12 mouse cellular contexts compared by ENCODE assay signal in genomic region chr11:102041350-102041949, GRCm38 (mm10). TPM values are rescaled to one million over a fixed set of nuclear protein-coding genes. Genes with fewer than 3 reads are reported as not detected.
DNase-seq lines count a peak whose midpoint lies in the region; ATAC-seq and TF ChIP-seq lines count a peak whose summit lies in the region.
"Had no signal": no experiment of that assay in that cellular context is flagged by ENCODE, and none has a peak within 500 bp of the region (broad histone marks: within the 10 kb centered on the region; RNA-seq: fewer than 3 reads in every experiment).

Cd300lg (plus strand) TSS chr11:102041509.

- H3K27me3 ChIP-seq in midbrain, embryonic 11.5 days (ENCODE audit: control insufficient read depth, insufficient read depth, low read length), result no peaks in the 10 kb centered on the region
- no peaks in the 10 kb centered on the region for H3K27me3 ChIP-seq in midbrain, embryonic 15.5 days (replicated peaks)
- H3K27me3 ChIP-seq in forebrain, embryonic 15.5 days, result no peaks in the 10 kb centered on the region
- H3K27me3 ChIP-seq: embryonic facial prominence, embryonic 15.5 days; hindbrain, embryonic 12.5 days; midbrain, embryonic 13.5 days had no signal

- no peak within 1 kb of the TSS for H3K9ac ChIP-seq in midbrain, embryonic 11.5 days (ENCODE audit: low read length)
- H3K9ac ChIP-seq in midbrain, embryonic 15.5 days, result no peak within 1 kb of the TSS
- H3K9ac ChIP-seq in forebrain, embryonic 15.5 days (replicated peaks), result no peak within 1 kb of the TSS
- H3K9ac ChIP-seq: embryonic facial prominence, embryonic 15.5 days; hindbrain, embryonic 12.5 days; midbrain, embryonic 13.5 days had no signal

- H3K36me3 ChIP-seq in midbrain, embryonic 11.5 days (ENCODE audit: control insufficient read depth, insufficient read depth, low read length), result no peaks in the 10 kb centered on the region
- no peaks in the 10 kb centered on the region for H3K36me3 ChIP-seq in midbrain, embryonic 15.5 days (replicated peaks)
- H3K36me3 ChIP-seq in forebrain, embryonic 15.5 days, result no peaks in the 10 kb centered on the region
- H3K36me3 ChIP-seq: embryonic facial prominence, embryonic 15.5 days; G1E; hindbrain, embryonic 12.5 days; midbrain, embryonic 13.5 days had no signal

- no peak within 1 kb of the TSS for H3K27ac ChIP-seq in midbrain, embryonic 11.5 days (ENCODE audit: low read depth, low read length)
- H3K27ac ChIP-seq in midbrain, embryonic 15.5 days, result no peak within 1 kb of the TSS
- H3K27ac ChIP-seq in bone marrow, adult 2 months (ENCODE audit: control insufficient read depth, insufficient read depth, low read depth, low read length, poor library complexity), result 0 out of 2 replicates have a peak within 1 kb of the TSS, but pooled peaks have one; percentile 58
- H3K27ac ChIP-seq in forebrain, embryonic 15.5 days (replicated peaks), result no peak within 1 kb of the TSS
- H3K27ac ChIP-seq: embryonic facial prominence, embryonic 15.5 days; hindbrain, embryonic 12.5 days; midbrain, embryonic 13.5 days had no signal

- TF ChIP-seq POLR2A in bone marrow, adult 2 months (IDR thresholded peaks at IDR 0.05; ENCODE audit: borderline replicate concordance, control insufficient read depth, low read depth, low read length), result no peak

- DNase-seq in midbrain, embryonic 11.5 days (ENCODE audit: low spot score, missing footprints), result peak; percentile 73
- DNase-seq in gastrocnemius, postnatal 4 days (ENCODE audit: low spot score in 2 of 2), result no peak
- no peak for DNase-seq in Muller cell, postnatal 12 days (ENCODE audit: inconsistent ontology term)
- DNase-seq in urinary bladder, postnatal 10 days (ENCODE audit: low spot score), result no peak

- no peak within 1 kb of the TSS for H3K4me2 ChIP-seq in midbrain, embryonic 11.5 days
- no peak within 1 kb of the TSS for H3K4me2 ChIP-seq in midbrain, embryonic 15.5 days
- H3K4me2 ChIP-seq in forebrain, embryonic 15.5 days (replicated peaks), result no peak within 1 kb of the TSS
- H3K4me2 ChIP-seq: embryonic facial prominence, embryonic 15.5 days; hindbrain, embryonic 12.5 days; midbrain, embryonic 13.5 days had no signal

- no peak within 1 kb of the TSS for H3K4me3 ChIP-seq in midbrain, embryonic 11.5 days (ENCODE audit: low read depth, low read length)
- H3K4me3 ChIP-seq in midbrain, embryonic 15.5 days, result no peak within 1 kb of the TSS
- H3K4me3 ChIP-seq in bone marrow, adult 2 months (replicated peaks; ENCODE audit: control insufficient read depth, low read depth, low read length), result peak within 1 kb of the TSS; percentile 60
- no peak within 1 kb of the TSS for H3K4me3 ChIP-seq in forebrain, embryonic 15.5 days
- H3K4me3 ChIP-seq: embryonic facial prominence, embryonic 15.5 days; hindbrain, embryonic 12.5 days; midbrain, embryonic 13.5 days had no signal

- 75% methylated on average over 5 of the region's 5 CpGs for WGBS in midbrain, embryonic 11.5 days
- 66% methylated on average over 5 of the region's 5 CpGs for WGBS in midbrain, embryonic 15.5 days
- 1% methylated on average over 5 of the region's 5 CpGs for WGBS in bone marrow, adult 2 months
- 74% methylated on average over 5 of the region's 5 CpGs for WGBS in forebrain, embryonic 15.5 days

- 0 out of 2 replicates have a peak, but pooled peaks cover 8% of the 10 kb centered on the region for H3K9me3 ChIP-seq in midbrain, embryonic 11.5 days (ENCODE audit: control insufficient read depth, low read length)
- no peaks in the 10 kb centered on the region for H3K9me3 ChIP-seq in midbrain, embryonic 15.5 days
- H3K9me3 ChIP-seq in forebrain, embryonic 15.5 days, result no peaks in the 10 kb centered on the region
- H3K9me3 ChIP-seq: embryonic facial prominence, embryonic 15.5 days; G1E had no signal

- H3K4me1 ChIP-seq in midbrain, embryonic 11.5 days (ENCODE audit: control insufficient read depth, insufficient read depth, low read length), result no peaks in the 10 kb centered on the region
- H3K4me1 ChIP-seq in midbrain, embryonic 15.5 days, result peaks cover 8% of the 10 kb centered on the region; the same call in 1 of the 2 replicates
- no peaks in the 10 kb centered on the region for H3K4me1 ChIP-seq in bone marrow, adult 2 months (ENCODE audit: control insufficient read depth, insufficient read depth, low read length)
- peaks cover 4% of the 10 kb centered on the region; the same call in 1 of the 2 replicates for H3K4me1 ChIP-seq in forebrain, embryonic 15.5 days
- H3K4me1 ChIP-seq: embryonic facial prominence, embryonic 15.5 days had no signal

- no peak for ATAC-seq in midbrain, embryonic 11.5 days (ENCODE audit: low FRiP score)
- ATAC-seq in midbrain, embryonic 15.5 days (replicated peaks), result no peak
- ATAC-seq in megakaryocyte, adult 5-6 weeks (ENCODE audit: poor library complexity, severe bottlenecking), result peak; percentile 72
- no peak for ATAC-seq in forebrain, embryonic 15.5 days (replicated peaks)
- ATAC-seq: midbrain, embryonic 13.5 days had no signal

- no peak for TF ChIP-seq CTCF in bone marrow, adult 2 months (IDR thresholded peaks at IDR 0.05; ENCODE audit: control insufficient read depth, insufficient read depth, low read length)

RNA-seq across cellular contexts. Expression of gene Cd300lg, which starts in this region (rescaled TPM):
- 0.11 and 0.19 TPM in 2 replicates for polyA plus RNA-seq in midbrain, embryonic 11.5 days (2014; fragmentation: Nextera tagmentation; extraction: Ambion mirVana)
- polyA plus RNA-seq in midbrain, embryonic 15.5 days (2015; fragmentation: Nextera tagmentation; extraction: Ambion mirVana), result 0.31 and 0.43 TPM in 2 replicates
- 5.0 and 5.8 TPM in 2 replicates for polyA plus RNA-seq in bone marrow, adult 2 months (2011; ENCODE audit: insufficient read depth, insufficient read length, low replicate concordance, missing spikeins)
- 10 to 100 TPM; 12.8 to 13.2 TPM for total RNA-seq in gastrocnemius, postnatal 4 days (2021)
- total RNA-seq in megakaryocyte, adult 5-6 weeks (2015), result 56.1 and 63.1 TPM in 2 replicates
- total RNA-seq in megakaryocyte, adult 5-6 weeks (2017), result 37.9 and 40.4 TPM in 2 replicates
- 0.11 and 0.34 TPM in 2 replicates for polyA plus RNA-seq in forebrain, embryonic 15.5 days (2015; fragmentation: Nextera tagmentation; extraction: Ambion mirVana)
- total RNA-seq: G1E had no signal
- polyA plus RNA-seq: G1E had no signal

Comparison
In these comparisons a context has a peak if more than half of its experiments do, and no peak if none do; other contexts are left out.
1. Peak in DNase-seq in midbrain, embryonic 11.5 days; RNA of the gene not detected or under 1 TPM.